Mouse (Mus musculus): Measurements from ENCODE around the gene Col25a1. TPM values are rescaled to one million over a fixed set of nuclear protein-coding genes. Genes with fewer than 3 reads are reported as not detected.

Gene Col25a1
- polyA plus RNA-seq, 1 experiment = 9.1 TPM

- Histone ChIP-seq H3K4me3 (ENCODE audit: insufficient read depth, low read length) (no peak overlapping the region), H3K4me1 (ENCODE audit: control insufficient read depth, insufficient read depth, low read length) (no peaks in the 10 kb centered on the region)
- TF ChIP-seq POLR2A (IDR thresholded peaks at IDR 0.05; ENCODE audit: extremely low read depth, insufficient read depth, low read length) (no peak), CTCF (IDR thresholded peaks at IDR 0.05; ENCODE audit: extremely low read depth, insufficient read depth, low read length) (no peak)
Measured at GRCm38 (mm10) chr3:130497036-130497435, 365.7 kb downstream of the Col25a1 start.

GRCm38 (mm10) chr3:130501713-130502112, 370.4 kb downstream of the Col25a1 start:
- Histone ChIP-seq H3K4me3 (ENCODE audit: insufficient read depth, low read length) (no peak overlapping the region), H3K27ac (ENCODE audit: insufficient read depth, low read length) (no peak overlapping the region), H3K4me1 (ENCODE audit: control insufficient read depth, insufficient read depth, low read length) (no peaks in the 10 kb centered on the region)
- no peak for TF ChIP-seq CTCF (IDR thresholded peaks at IDR 0.05; ENCODE audit: extremely low read depth, insufficient read depth, low read length)
- TF ChIP-seq POLR2A (IDR thresholded peaks at IDR 0.05; ENCODE audit: extremely low read depth, insufficient read depth, low read length) = no peak

More at GRCm38 (mm10) chr3:130497036-130497435, 365.7 kb downstream of the Col25a1 start:
- no peak overlapping the region for H3K27ac ChIP-seq (ENCODE audit: insufficient read depth, low read length)

GRCm38 (mm10) chr3:130508330-130508729, 377.0 kb downstream of the Col25a1 start:
- H3K4me3 ChIP-seq (ENCODE audit: insufficient read depth, low read length) = no peak overlapping the region
- no peaks in the 10 kb centered on the region for H3K4me1 ChIP-seq (ENCODE audit: control insufficient read depth, insufficient read depth, low read length)
- no peak overlapping the region for H3K27ac ChIP-seq (ENCODE audit: insufficient read depth, low read length)
- TF ChIP-seq POLR2A (IDR thresholded peaks at IDR 0.05; ENCODE audit: extremely low read depth, insufficient read depth, low read length) = no peak

GRCm38 (mm10) chr3:130518457-130518879, 387.2 kb downstream of the Col25a1 start:
- TF ChIP-seq CTCF (IDR thresholded peaks at IDR 0.05; ENCODE audit: extremely low read depth, insufficient read depth, low read length) (no peak), POLR2A (IDR thresholded peaks at IDR 0.05; ENCODE audit: extremely low read depth, insufficient read depth, low read length) (no peak)
- no peak overlapping the region for H3K27ac ChIP-seq (ENCODE audit: insufficient read depth, low read length)

GRCm38 (mm10) chr3:130521834-130522476, 390.7 kb downstream of the Col25a1 start:
- H3K4me1 ChIP-seq (ENCODE audit: control insufficient read depth, insufficient read depth, low read length) = peaks cover 2% of the 10 kb centered on the region; the same call in 1 of the 2 replicates
- H3K4me3 ChIP-seq (ENCODE audit: insufficient read depth, low read length) = no peak overlapping the region
- TF ChIP-seq POLR2A (IDR thresholded peaks at IDR 0.05; ENCODE audit: extremely low read depth, insufficient read depth, low read length) (no peak), CTCF (IDR thresholded peaks at IDR 0.05; ENCODE audit: extremely low read depth, insufficient read depth, low read length) (no peak)
- H3K27ac ChIP-seq (ENCODE audit: insufficient read depth, low read length) = no peak overlapping the region

More at GRCm38 (mm10) chr3:130518457-130518879, 387.2 kb downstream of the Col25a1 start:
- peaks cover 2% of the 10 kb centered on the region; the same call in 1 of the 2 replicates for H3K4me1 ChIP-seq (ENCODE audit: control insufficient read depth, insufficient read depth, low read length)
- no peak overlapping the region for H3K4me3 ChIP-seq (ENCODE audit: insufficient read depth, low read length)

- H3K27ac ChIP-seq (ENCODE audit: insufficient read depth, low read length) = no peak overlapping the region
- peaks cover 2% of the 10 kb centered on the region; the same call in 1 of the 2 replicates for H3K4me1 ChIP-seq (ENCODE audit: control insufficient read depth, insufficient read depth, low read length)
- no peak for TF ChIP-seq POLR2A (IDR thresholded peaks at IDR 0.05; ENCODE audit: extremely low read depth, insufficient read depth, low read length)
- H3K4me3 ChIP-seq (ENCODE audit: insufficient read depth, low read length) = no peak overlapping the region
Measured at GRCm38 (mm10) chr3:130523019-130523418, 391.7 kb downstream of the Col25a1 start.

GRCm38 (mm10) chr3:130524367-130525137, 393.3 kb downstream of the Col25a1 start:
- no peak overlapping the region for H3K4me3 ChIP-seq (ENCODE audit: insufficient read depth, low read length)
- TF ChIP-seq POLR2A (IDR thresholded peaks at IDR 0.05; ENCODE audit: extremely low read depth, insufficient read depth, low read length) (no peak), CTCF (IDR thresholded peaks at IDR 0.05; ENCODE audit: extremely low read depth, insufficient read depth, low read length) (no peak)
- no peak overlapping the region for H3K27ac ChIP-seq (ENCODE audit: insufficient read depth, low read length)
- no peaks in the 10 kb centered on the region for H3K4me1 ChIP-seq (ENCODE audit: control insufficient read depth, insufficient read depth, low read length)

- TF ChIP-seq POLR2A (IDR thresholded peaks at IDR 0.05; ENCODE audit: extremely low read depth, insufficient read depth, low read length) (no peak), CTCF (IDR thresholded peaks at IDR 0.05; ENCODE audit: extremely low read depth, insufficient read depth, low read length) (no peak)
- Histone ChIP-seq H3K27ac (ENCODE audit: insufficient read depth, low read length) (no peak overlapping the region), H3K4me1 (ENCODE audit: control insufficient read depth, insufficient read depth, low read length) (no peaks in the 10 kb centered on the region), H3K4me3 (ENCODE audit: insufficient read depth, low read length) (no peak overlapping the region)
Measured at GRCm38 (mm10) chr3:130535021-130535420, 403.7 kb downstream of the Col25a1 start.

- no peak overlapping the region for H3K27ac ChIP-seq (ENCODE audit: insufficient read depth, low read length)
- no peak overlapping the region for H3K4me3 ChIP-seq (ENCODE audit: insufficient read depth, low read length)
- TF ChIP-seq CTCF (IDR thresholded peaks at IDR 0.05; ENCODE audit: extremely low read depth, insufficient read depth, low read length) (no peak), POLR2A (IDR thresholded peaks at IDR 0.05; ENCODE audit: extremely low read depth, insufficient read depth, low read length) (no peak)
- no peaks in the 10 kb centered on the region for H3K4me1 ChIP-seq (ENCODE audit: control insufficient read depth, insufficient read depth, low read length)
Measured at GRCm38 (mm10) chr3:130541541-130541940, 410.2 kb downstream of the Col25a1 start.

- no peak for TF ChIP-seq POLR2A (IDR thresholded peaks at IDR 0.05; ENCODE audit: extremely low read depth, insufficient read depth, low read length)
- Histone ChIP-seq H3K4me3 (ENCODE audit: insufficient read depth, low read length) (no peak overlapping the region), H3K27ac (ENCODE audit: insufficient read depth, low read length) (no peak overlapping the region), H3K4me1 (ENCODE audit: control insufficient read depth, insufficient read depth, low read length) (no peaks in the 10 kb centered on the region; the same call in 1 of the 2 replicates)
Measured at GRCm38 (mm10) chr3:130545995-130546394, 414.7 kb downstream of the Col25a1 start.
